9 mouse cellular contexts compared by ENCODE assay signal in genomic region chr6:119437894-119438761, GRCm38 (mm10). TPM values are rescaled to one million over a fixed set of nuclear protein-coding genes. Genes with fewer than 3 reads are reported as not detected.
DNase-seq lines count a peak whose midpoint lies in the region; ATAC-seq lines count a peak whose summit lies in the region.
"Had no signal": no experiment of that assay in that cellular context is flagged by ENCODE, and none has a peak within 500 bp of the region (broad histone marks: within the 10 kb centered on the region; RNA-seq: fewer than 3 reads in every experiment).

No protein-coding gene starts in this region.

- H3K4me2 ChIP-seq in neural tube, embryonic 11.5 days (ENCODE audit: low read depth), result no peak overlapping the region

- DNase-seq in heart, adult 11 months, result peak; percentile 76
- no peak for DNase-seq in heart, adult 9 months (ENCODE audit: low spot score in 2 of 2)
- peak; percentile 48 for DNase-seq in neural tube, embryonic 11.5 days (ENCODE audit: low spot score)
- DNase-seq in neural tube, embryonic 10.5 days (ENCODE audit: extremely low spot score, low spot score), result no peak
- DNase-seq in layer of hippocampus, postnatal 25 days (ENCODE audit: extremely low spot score in 1 of 2, low spot score in 1 of 2), result no peak
- no peak for DNase-seq in adrenal gland, adult (ENCODE audit: inconsistent age in 2 of 2, low spot score in 1 of 2)
- no peak for DNase-seq in layer of hippocampus, adult 11-12 months (ENCODE audit: low spot score)
- DNase-seq: lung, postnatal 10 days had no signal

- no peaks in the 10 kb centered on the region for H3K27me3 ChIP-seq in neural tube, embryonic 11.5 days (ENCODE audit: control insufficient read depth, insufficient read depth, low read length)

- WGBS in neural tube, embryonic 11.5 days, result 33% methylated on average over 8 of the region's 8 CpGs

- H3K4me1 ChIP-seq in neural tube, embryonic 11.5 days (ENCODE audit: control insufficient read depth, insufficient read depth, low read length), result peaks cover 12% of the 10 kb centered on the region

- peak overlapping the region; percentile 54 for H3K27ac ChIP-seq in neural tube, embryonic 11.5 days (ENCODE audit: low read depth, low read length)

- H3K36me3 ChIP-seq in neural tube, embryonic 11.5 days (ENCODE audit: control insufficient read depth, insufficient read depth, low read length), result no peaks in the 10 kb centered on the region; the same call in 1 of the 2 replicates

- H3K9me3 ChIP-seq in neural tube, embryonic 11.5 days (ENCODE audit: control insufficient read depth, low read length), result no peaks in the 10 kb centered on the region

- no peak overlapping the region for H3K9ac ChIP-seq in neural tube, embryonic 11.5 days (ENCODE audit: low read length)

- ATAC-seq in neural tube, embryonic 11.5 days (ENCODE audit: insufficient read depth, low FRiP score, low TSS enrichment), result peak; percentile 86
- peak; percentile 62 for ATAC-seq in megakaryocyte progenitor cell, adult 5-6 weeks (replicated peaks; ENCODE audit: poor library complexity)

- no peak overlapping the region for H3K4me3 ChIP-seq in neural tube, embryonic 11.5 days (ENCODE audit: low read depth, low read length)

RNA-seq across cellular contexts. Expression of gene Adipor2, which starts 20.6 kb away (rescaled TPM):
- polyA plus RNA-seq in neural tube, embryonic 11.5 days (2014; fragmentation: Nextera tagmentation; extraction: Ambion mirVana), result 20.6 and 21.7 TPM in 2 replicates
- 57.1 and 64.4 TPM in 2 replicates for total RNA-seq in megakaryocyte progenitor cell, adult 5-6 weeks (2015)
- total RNA-seq in megakaryocyte progenitor cell, adult 5-6 weeks (2017), result 71.4 and 85.8 TPM in 2 replicates
- 10 to 100 TPM; 31.3 to 40.9 TPM for total RNA-seq in layer of hippocampus, postnatal 25 days (2021)

RNA-seq across cellular contexts. Expression of gene Fbxl14, which starts 41.3 kb away (rescaled TPM):
- polyA plus RNA-seq in neural tube, embryonic 11.5 days (2014; fragmentation: Nextera tagmentation; extraction: Ambion mirVana), result 5.8 and 7.2 TPM in 2 replicates
- total RNA-seq in megakaryocyte progenitor cell, adult 5-6 weeks (2015), result 45.5 and 47.0 TPM in 2 replicates
- 43.8 and 47.6 TPM in 2 replicates for total RNA-seq in megakaryocyte progenitor cell, adult 5-6 weeks (2017)
- 10 to 100 TPM; 31.1 to 32.6 TPM for total RNA-seq in layer of hippocampus, postnatal 25 days (2021)

Comparison
In these comparisons a context has a peak if more than half of its experiments do, and no peak if none do; other contexts are left out.
1. DNase-seq: peak in heart, adult 11 months (single experiment) and neural tube, embryonic 11.5 days (single experiment); none in heart, adult 9 months (0 of 2), neural tube, embryonic 10.5 days (single experiment), layer of hippocampus, postnatal 25 days (0 of 2), adrenal gland, adult (0 of 2) and layer of hippocampus, adult 11-12 months (single experiment).